Mouse (Mus musculus) heart, postnatal 0 days (tissue): Measurements from ENCODE around the gene Vldlr.

Experiments used
- CTCF ChIP-seq: IDR thresholded peaks from 2 replicates; pipeline ENCODE4 v1.5.1; 2016; ENCODE audit warnings: antibody characterized with exemption, control low read depth, low read depth
- EP300 ChIP-seq: IDR thresholded peaks from 2 replicates; pipeline ENCODE4 v1.6.1; 2016; ENCODE audit warnings: antibody characterized with exemption, low read depth

DNA sequence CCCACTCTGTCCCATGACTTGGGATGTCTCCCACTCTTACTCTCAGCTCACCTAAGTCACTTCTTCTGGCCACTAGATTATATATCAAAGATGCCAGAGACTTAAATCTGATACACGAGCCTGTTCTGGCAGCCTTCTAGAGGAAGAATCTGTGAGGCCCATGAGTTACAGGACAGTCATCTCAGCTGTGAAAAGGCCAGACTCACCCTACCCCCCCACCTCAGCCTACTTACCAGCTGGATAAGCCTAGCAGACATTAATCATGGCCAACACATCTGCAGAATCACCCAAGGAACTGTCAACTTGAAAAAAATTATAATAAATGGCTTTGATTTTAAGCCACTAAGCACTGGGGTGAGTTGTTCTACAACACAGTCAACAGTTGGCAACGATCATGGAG lies 42.4 kb upstream of the Vldlr start:
- TF ChIP-seq EP300, result no peak
- no peak for TF ChIP-seq CTCF
